Mouse (Mus musculus): ENCODE measurements around the gene Srp54b.
"Not testable (repeated sequence)": the region's sequence is repeated elsewhere in the genome, so short reads cannot be mapped to it uniquely, and the experiment has no call there.

- not testable (repeated sequence) for TF ChIP-seq CTCF (IDR thresholded peaks at IDR 0.05; ENCODE audit: extremely low read depth, insufficient read length, insufficient replicate concordance, low read depth, low read length); POLR2A (IDR thresholded peaks at IDR 0.05; ENCODE audit: low read depth, low read length)
Observed at GRCm38 (mm10) chr12:55187686-55188085, 32.8 kb downstream of the Srp54b start.
